Mouse (Mus musculus) limb, embryonic 11.5 days (tissue): ENCODE results near the gene Syt11. TPM values are rescaled to one million over a fixed set of nuclear protein-coding genes. Genes with fewer than 3 reads are reported as not detected.
A peak's percentile ranks its signal among the peaks of the same experiment; 100 is the strongest.
"Not testable (repeated sequence)": the region's sequence is repeated elsewhere in the genome, so short reads cannot be mapped to it uniquely, and the experiment has no call there.

Experiments used
- ATAC-seq: fragments of 200-750 bp; cut with Nextera tagmentation; 2 replicates; pipeline ENCODE4 v1.8.0; 2017; ENCODE audit warnings: low read depth; ENCODE audit not compliant: insufficient number of reproducible peaks, low FRiP score, low TSS enrichment
- DNase-seq: peaks from one replicate; pipeline ENCODE4 v3.0.0-alpha.2; 2015; ENCODE audit warnings: low spot score
- H3K27ac ChIP-seq: fragments of 300-500 bp; sonication (generic); replicated peaks from 2 replicates; pipeline ENCODE4 v1.5.1; 2014; ENCODE audit warnings: low read depth, mild to moderate bottlenecking, low read length
- H3K27me3 ChIP-seq: fragments of 300-500 bp; sonication (generic); 2 replicates; pipeline ENCODE4 v1.6.1; 2014; ENCODE audit warnings: mild to moderate bottlenecking, low read length, mixed read lengths; ENCODE audit not compliant: control insufficient read depth, insufficient read depth
- H3K36me3 ChIP-seq: fragments of 300-500 bp; sonication (generic); 2 replicates; pipeline ENCODE4 v1.6.1; 2014; ENCODE audit warnings: mild to moderate bottlenecking, low read length, moderate library complexity, mixed read lengths; ENCODE audit not compliant: control insufficient read depth, insufficient read depth
- H3K4me1 ChIP-seq: fragments of 300-500 bp; sonication (generic); 2 replicates; pipeline ENCODE4 v1.6.1; 2014; ENCODE audit warnings: low read length, mixed read lengths; ENCODE audit not compliant: control insufficient read depth, insufficient read depth
- H3K4me2 ChIP-seq: fragments of 300-500 bp; sonication (generic); 2 replicates; pipeline ENCODE4 v1.6.1; 2014; ENCODE audit warnings: low read depth, mild to moderate bottlenecking, moderate library complexity; ENCODE audit not compliant: severe bottlenecking
- H3K4me3 ChIP-seq: fragments of 300-500 bp; sonication (generic); 2 replicates; pipeline ENCODE4 v1.5.1; 2014; ENCODE audit warnings: low read depth, low read length
- H3K9ac ChIP-seq: fragments of 300-500 bp; sonication (generic); 2 replicates; pipeline ENCODE4 v1.6.1; 2014; ENCODE audit warnings: mild to moderate bottlenecking, low read length
- H3K9me3 ChIP-seq: fragments of 300-500 bp; sonication (generic); 2 replicates; pipeline ENCODE4 v1.6.1; 2016; ENCODE audit warnings: low read length; ENCODE audit not compliant: control insufficient read depth
- WGBS: fragments of 180-500 bp; shearing (Covaris S2); extraction: QIAGEN DNeasy Blood & Tissue Kit; methylation state at CpG from one replicate; pipeline ENCODE4 v1.1.7; 2014; 5-methylcytosine and 5-hydroxymethylcytosine counted together
- polyA plus RNA-seq: library from polyadenylated mRNA; unstranded; fragments of >200 nt; fragmentation: Nextera tagmentation; extraction: Ambion mirVana; gene quantifications from 2 replicates; pipeline ENCODE4 v1.2.1, GENCODE M21; 2014

Gene Syt11
- 28.7 and 31.0 TPM in 2 replicates for polyA plus RNA-seq

- Histone ChIP-seq H3K9ac (peak within 1 kb of the TSS; percentile 30; the same call in 1 of the 2 replicates), H3K4me3 (peak within 1 kb of the TSS; percentile 30), H3K4me2 (peak within 1 kb of the TSS; percentile 32)
- not testable (repeated sequence) for H3K4me1 ChIP-seq, H3K27me3 ChIP-seq, H3K36me3 ChIP-seq, H3K9me3 ChIP-seq, H3K27ac ChIP-seq
- 4% methylated on average over 32 of the region's 51 CpGs for WGBS
- peak; percentile 67 for ATAC-seq
- DNase-seq, result peak; percentile 63
Observed at GRCm38 (mm10) chr3:88774939-88775841, at the start of gene Syt11. Gene Syt11, minus strand, starts transcription at chr3:88775164.

- Histone ChIP-seq H3K9me3 (no peaks in the 10 kb centered on the region), H3K4me3 (no peak overlapping the region), H3K27ac (no peak overlapping the region), H3K27me3 (no peaks in the 10 kb centered on the region), H3K4me2 (no peak overlapping the region), H3K4me1 (no peaks in the 10 kb centered on the region), H3K36me3 (no peaks in the 10 kb centered on the region), H3K9ac (no peak overlapping the region)
- 90% methylated on average over 5 of the region's 5 CpGs for WGBS
- DNase-seq (no peak), ATAC-seq (no peak)
Observed at GRCm38 (mm10) chr3:88803910-88804540, 29.1 kb upstream of the Syt11 start.

- not testable (repeated sequence) for H3K4me2 ChIP-seq, H3K4me1 ChIP-seq, H3K9me3 ChIP-seq, H3K4me3 ChIP-seq, H3K27me3 ChIP-seq, H3K36me3 ChIP-seq, DNase-seq, ATAC-seq, H3K9ac ChIP-seq, H3K27ac ChIP-seq
- 92% methylated on average over 6 of the region's 6 CpGs for WGBS
Observed at GRCm38 (mm10) chr3:88797507-88797906, 22.5 kb upstream of the Syt11 start.

DNA sequence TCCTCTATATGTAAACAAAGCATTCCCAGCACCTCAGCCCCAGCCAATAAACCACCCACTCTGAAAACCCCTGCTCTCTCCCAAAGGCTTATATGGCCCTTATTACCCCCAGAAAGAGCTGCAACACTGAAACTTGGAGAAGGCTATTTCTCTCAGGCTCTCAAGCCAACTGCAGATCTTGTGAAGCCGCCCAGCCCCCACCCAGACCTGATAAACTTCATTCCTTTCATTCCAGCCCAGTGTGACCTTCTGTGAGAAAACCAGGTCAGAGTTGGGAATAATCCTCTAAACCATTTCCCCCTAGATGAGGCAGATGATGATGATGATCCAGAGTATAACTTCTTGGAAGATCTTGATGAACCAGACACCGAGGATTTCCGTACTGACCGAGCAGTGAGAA, 13.1 kb upstream of the Syt11 start:
- H3K9ac ChIP-seq, H3K27ac ChIP-seq, H3K4me1 ChIP-seq, H3K4me3 ChIP-seq, H3K27me3 ChIP-seq, H3K9me3 ChIP-seq, H3K4me2 ChIP-seq, H3K36me3 ChIP-seq, DNase-seq, ATAC-seq: not testable (repeated sequence)
- WGBS, result no CpG with 5 or more reads among the region's 4 CpGs

DNA sequence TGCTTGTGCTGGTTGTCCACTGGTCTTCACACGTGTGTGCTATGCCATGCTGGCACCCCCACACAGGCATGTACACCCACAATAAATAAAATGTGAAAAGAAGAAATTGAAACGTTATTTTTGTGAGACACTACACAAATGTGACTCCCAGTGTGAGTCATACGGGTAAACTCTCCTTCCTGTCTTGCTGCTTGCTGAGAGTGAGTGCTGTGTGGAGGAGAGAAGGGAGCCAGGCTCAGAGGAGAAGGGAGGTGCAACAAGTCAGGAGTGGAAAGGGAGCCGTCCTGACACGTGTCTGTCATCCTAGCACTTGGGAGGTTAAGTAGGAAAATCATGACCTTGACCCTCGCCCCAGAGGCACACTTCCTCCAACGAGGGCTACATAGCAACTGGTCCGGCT, 11.8 kb upstream of the Syt11 start:
- WGBS, result no CpG with 5 or more reads among the region's 8 CpGs
- DNase-seq, H3K9me3 ChIP-seq, ATAC-seq, H3K9ac ChIP-seq, H3K4me1 ChIP-seq, H3K4me2 ChIP-seq, H3K36me3 ChIP-seq, H3K27ac ChIP-seq, H3K4me3 ChIP-seq, H3K27me3 ChIP-seq: not testable (repeated sequence)

- H3K27me3 ChIP-seq, ATAC-seq, DNase-seq, H3K36me3 ChIP-seq, H3K4me2 ChIP-seq, H3K9me3 ChIP-seq, H3K9ac ChIP-seq, H3K4me3 ChIP-seq, H3K4me1 ChIP-seq, H3K27ac ChIP-seq: not testable (repeated sequence)
- 85% methylated on average over 1 of the region's 4 CpGs for WGBS
Observed at GRCm38 (mm10) chr3:88786323-88786722, 11.4 kb upstream of the Syt11 start.

GRCm38 (mm10) chr3:88784889-88785288, 9.9 kb upstream of the Syt11 start:
- 92% methylated on average over 5 of the region's 5 CpGs for WGBS

GRCm38 (mm10) chr3:88773163-88773562, 1.8 kb downstream of the Syt11 start:
- DNase-seq, H3K9ac ChIP-seq, H3K9me3 ChIP-seq, H3K36me3 ChIP-seq, H3K4me3 ChIP-seq, ATAC-seq, H3K27me3 ChIP-seq, H3K27ac ChIP-seq, H3K4me1 ChIP-seq, H3K4me2 ChIP-seq: not testable (repeated sequence)
- 71% methylated on average over 6 of the region's 6 CpGs for WGBS

More at GRCm38 (mm10) chr3:88784889-88785288, 9.9 kb upstream of the Syt11 start:
- no peak for DNase-seq
- Histone ChIP-seq H3K36me3 (0 out of 2 replicates have a peak, but pooled peaks cover 2% of the 10 kb centered on the region), H3K4me1 (no peaks in the 10 kb centered on the region), H3K4me3 (no peak overlapping the region), H3K27ac (no peak overlapping the region), H3K27me3 (no peaks in the 10 kb centered on the region), H3K9me3 (no peaks in the 10 kb centered on the region), H3K9ac (no peak overlapping the region), H3K4me2 (no peak overlapping the region)
- no peak for ATAC-seq
